Mouse (Mus musculus) small intestine, adult 2 months (tissue): ENCODE measurements around the gene Rasd2. TPM values are rescaled to one million over a fixed set of nuclear protein-coding genes. Genes with fewer than 3 reads are reported as not detected.

ENCODE experiments used
- H3K27ac ChIP-seq: fragments of 200-500 bp; 2 replicates; pipeline ENCODE4 v1.5.1; 2012; ENCODE audit warnings: low read depth, low read length, control low read depth, inconsistent platforms; ENCODE audit not compliant: insufficient read depth
- H3K27me3 ChIP-seq: fragments of 200-500 bp; 2 replicates; pipeline ENCODE4 v1.6.1; 2012; ENCODE audit warnings: mild to moderate bottlenecking, moderate library complexity, low read length, inconsistent platforms; ENCODE audit not compliant: control insufficient read depth, insufficient read depth
- H3K36me3 ChIP-seq: fragments of 200-500 bp; 2 replicates; pipeline ENCODE4 v1.6.1; 2012; ENCODE audit warnings: mild to moderate bottlenecking, low read length, control low read depth, inconsistent platforms; ENCODE audit not compliant: control insufficient read depth, insufficient read depth
- H3K4me1 ChIP-seq: fragments of 200-500 bp; 2 replicates; pipeline ENCODE4 v1.6.1; 2012; ENCODE audit warnings: low read length, inconsistent platforms, mixed read lengths; ENCODE audit not compliant: control insufficient read depth, insufficient read depth, insufficient read length
- H3K4me3 ChIP-seq: fragments of 200-500 bp; 2 replicates; pipeline ENCODE4 v1.5.1; 2012; ENCODE audit warnings: low read depth, mild to moderate bottlenecking, control low read depth, inconsistent platforms, low read length, moderate library complexity
- CTCF ChIP-seq: fragments of 200-500 bp; IDR thresholded peaks from 2 replicates; pipeline ENCODE4 v1.5.1; 2012; ENCODE audit warnings: low read depth, mild to moderate bottlenecking, control low read depth, inconsistent platforms, low read length, moderate library complexity, mixed read lengths; ENCODE audit not compliant: insufficient replicate concordance, insufficient read length; ENCODE audit errors: extremely low read depth
- POLR2A ChIP-seq: fragments of 200-500 bp; IDR thresholded peaks from 2 replicates; pipeline ENCODE4 v1.6.1; 2012; ENCODE audit warnings: low read depth, mild to moderate bottlenecking, control low read depth, inconsistent platforms, low read length, moderate library complexity
- WGBS: fragments of 180-500 bp; shearing (Covaris S2); methylation state at CpG from one replicate; pipeline ENCODE4 v1.1.7; 2018; 5-methylcytosine and 5-hydroxymethylcytosine counted together
- polyA plus RNA-seq: library from polyadenylated mRNA; depleted of rRNA; stranded (reverse); fragments of >200 nt; gene quantifications from 2 replicates; pipeline ENCODE4 v1.2.3, GENCODE M21; 2012; rRNA removed

The Rasd2 gene
- polyA plus RNA-seq, 1 experiment: 9.7 TPM

GRCm38 (mm10) chr8:75255635-75256034 is 41.9 kb downstream of the Rasd2 start:
- H3K27ac ChIP-seq: no peak overlapping the region
- WGBS: 89% methylated on average over 3 of the region's 3 CpGs
- H3K4me3 ChIP-seq: no peak overlapping the region
- no peaks in the 10 kb centered on the region for H3K4me1 ChIP-seq
- H3K36me3 ChIP-seq: no peaks in the 10 kb centered on the region
- no peaks in the 10 kb centered on the region for H3K27me3 ChIP-seq
- TF ChIP-seq POLR2A: no peak
- no peak for TF ChIP-seq CTCF

DNA sequence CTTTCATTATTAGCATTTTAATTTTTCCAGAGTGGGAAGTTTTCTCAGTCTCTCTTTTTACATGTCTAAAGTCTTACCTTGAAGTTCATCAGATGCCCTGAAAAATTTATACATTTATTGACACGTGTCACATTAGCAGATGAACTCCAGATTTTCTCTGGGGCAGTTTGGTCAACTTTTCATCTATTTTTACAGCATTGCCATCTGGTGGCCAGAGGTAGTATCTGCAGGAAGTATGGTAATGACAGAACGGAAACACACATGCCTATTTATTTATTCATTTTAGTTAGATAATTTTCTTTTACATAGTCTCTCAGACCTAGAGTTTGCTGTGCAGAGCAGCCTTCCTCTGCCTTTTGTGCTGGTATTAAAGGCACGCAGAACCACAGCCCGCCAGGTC is 58.4 kb downstream of the Rasd2 start:
- no peaks in the 10 kb centered on the region for H3K36me3 ChIP-seq
- TF ChIP-seq POLR2A (no peak), CTCF (peak; percentile 20; the same call in 1 of the 2 replicates)
- H3K4me1 ChIP-seq: no peaks in the 10 kb centered on the region
- WGBS: 32% methylated on average over 4 of the region's 4 CpGs
- no peaks in the 10 kb centered on the region for H3K27me3 ChIP-seq
- H3K4me3 ChIP-seq: no peak overlapping the region
- H3K27ac ChIP-seq: no peak overlapping the region

Other genes with a start within 250 kb of the Rasd2 start
- 2.0 and 3.9 TPM in 2 replicates for gene Hmgxb4, start 220.6 kb upstream of the Rasd2 start, polyA plus RNA-seq
- gene Tom1, start 180.2 kb upstream of the Rasd2 start, polyA plus RNA-seq: 19.2 and 28.0 TPM in 2 replicates
- 2.8 and 5.0 TPM in 2 replicates for gene Hmox1, start 120.3 kb upstream of the Rasd2 start, polyA plus RNA-seq
- 8.7 and 22.0 TPM in 2 replicates for gene Mcm5, start 104.4 kb upstream of the Rasd2 start, polyA plus RNA-seq
- 0.22 TPM in 1 of 2 replicates, not detected in the other for gene Gm10358, start 192.6 kb downstream of the Rasd2 start, polyA plus RNA-seq
- not detected in 2 replicates for gene Iqcm, start 234.8 kb downstream of the Rasd2 start, polyA plus RNA-seq